Mouse (Mus musculus) embryonic facial prominence, embryonic 13.5 days (tissue): Measurements from ENCODE around the gene Gm45234. TPM values are rescaled to one million over a fixed set of nuclear protein-coding genes. Genes with fewer than 3 reads are reported as not detected.
A peak's percentile ranks its signal among the peaks of the same experiment; 100 is the strongest.

Source experiments
- ATAC-seq: fragments of 200-750 bp; cut with Nextera tagmentation; 2 replicates; pipeline ENCODE4 v1.8.0; 2017; ENCODE audit warnings: low read depth; ENCODE audit not compliant: insufficient number of reproducible peaks, insufficient read depth, low FRiP score, low TSS enrichment
- H3K27ac ChIP-seq: fragments of 300-500 bp; sonication (generic); 2 replicates; pipeline ENCODE4 v1.5.1; 2015; ENCODE audit warnings: moderate library complexity, mild to moderate bottlenecking, inconsistent platforms
- H3K27me3 ChIP-seq: fragments of 300-500 bp; sonication (generic); 2 replicates; pipeline ENCODE4 v1.6.1; 2015; ENCODE audit warnings: mild to moderate bottlenecking, inconsistent platforms
- H3K36me3 ChIP-seq: fragments of 300-500 bp; sonication (generic); 2 replicates; pipeline ENCODE4 v1.6.1; 2015; ENCODE audit warnings: mild to moderate bottlenecking, inconsistent platforms
- H3K4me1 ChIP-seq: fragments of 300-500 bp; sonication (generic); 2 replicates; pipeline ENCODE4 v1.6.1; 2015; ENCODE audit warnings: inconsistent platforms
- H3K4me2 ChIP-seq: fragments of 300-500 bp; sonication (generic); 2 replicates; pipeline ENCODE4 v1.6.1; 2015; ENCODE audit warnings: moderate library complexity, mild to moderate bottlenecking, inconsistent platforms
- H3K4me3 ChIP-seq: fragments of 300-500 bp; sonication (generic); 2 replicates; pipeline ENCODE4 v1.5.1; 2015; ENCODE audit warnings: mild to moderate bottlenecking, inconsistent platforms
- H3K9ac ChIP-seq: fragments of 300-500 bp; sonication (generic); 2 replicates; pipeline ENCODE4 v1.6.1; 2015; ENCODE audit warnings: mild to moderate bottlenecking, inconsistent platforms
- H3K9me3 ChIP-seq: fragments of 300-500 bp; sonication (generic); 2 replicates; pipeline ENCODE4 v1.6.1; 2016; ENCODE audit warnings: inconsistent platforms
- WGBS: fragments of 180-500 bp; shearing (Covaris S2); methylation state at CpG from one replicate; pipeline ENCODE4 v1.1.7; 2015; ENCODE audit warnings: mixed read lengths; 5-methylcytosine and 5-hydroxymethylcytosine counted together
- polyA plus RNA-seq: library from polyadenylated mRNA; unstranded; fragments of >200 nt; fragmentation: Nextera tagmentation; extraction: Ambion mirVana; gene quantifications from 2 replicates; pipeline ENCODE4 v1.2.1, GENCODE M21; 2015

Gene Gm45234
- polyA plus RNA-seq, 1 experiment from 2014 or later: not detected

DNA sequence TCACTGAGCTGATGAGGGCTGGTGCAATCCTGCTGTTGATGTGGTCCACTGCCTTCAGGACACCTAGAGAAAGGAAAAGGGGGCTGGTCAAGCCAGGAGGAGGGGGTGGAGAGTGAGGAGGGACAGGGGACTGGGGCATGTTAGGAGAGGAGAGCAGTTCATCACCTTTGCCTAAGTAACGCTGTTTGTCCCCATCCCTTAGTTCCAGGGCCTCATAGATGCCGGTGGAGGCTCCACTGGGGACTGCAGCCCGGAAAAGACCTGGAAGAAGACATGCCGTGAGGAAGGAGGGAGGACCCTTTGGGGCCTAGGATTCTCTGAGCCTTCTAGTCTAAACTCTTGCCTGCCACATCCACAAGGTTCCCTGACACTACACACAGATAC is 11.7 kb upstream of the Gm45234 start:
- Histone ChIP-seq H3K36me3 (0 out of 2 replicates have a peak, but pooled peaks cover 4% of the 10 kb centered on the region), H3K4me1 (peaks cover 30% of the 10 kb centered on the region), H3K27ac (no peak overlapping the region), H3K9me3 (no peaks in the 10 kb centered on the region), H3K27me3 (peaks cover 16% of the 10 kb centered on the region), H3K9ac (peak overlapping the region; percentile 36; the same call in 1 of the 2 replicates), H3K4me3 (no peak overlapping the region; the same call in 1 of the 2 replicates), H3K4me2 (peak overlapping the region; percentile 92)
- WGBS: 33% methylated on average over 4 of the region's 4 CpGs
- no peak for ATAC-seq

DNA sequence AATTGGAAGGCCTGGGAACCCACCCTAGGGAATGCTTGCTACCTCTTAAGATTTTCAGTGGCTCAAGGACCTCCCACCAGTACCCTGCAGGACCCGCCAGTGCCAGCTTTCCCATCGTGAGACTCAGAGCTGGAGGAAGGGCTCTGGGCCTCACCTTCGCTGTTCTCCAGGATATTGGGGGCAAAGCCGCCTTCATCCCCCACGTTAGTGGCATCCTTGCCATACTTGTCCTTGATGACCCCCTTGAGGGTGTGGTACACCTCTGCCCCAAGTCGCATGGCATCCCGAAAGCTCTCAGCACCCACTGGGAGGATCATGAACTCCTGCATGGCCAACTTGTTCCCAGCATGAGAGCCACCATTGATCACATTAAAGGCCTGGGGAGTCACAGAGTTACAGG is 10.1 kb upstream of the Gm45234 start:
- no peaks in the 10 kb centered on the region for H3K9me3 ChIP-seq
- H3K27me3 ChIP-seq: peaks cover 16% of the 10 kb centered on the region
- WGBS: 77% methylated on average over 7 of the region's 7 CpGs
- H3K9ac ChIP-seq: no peak overlapping the region
- H3K4me1 ChIP-seq: peaks cover 30% of the 10 kb centered on the region
- no peak for ATAC-seq
- H3K4me2 ChIP-seq: no peak overlapping the region
- no peak overlapping the region for H3K4me3 ChIP-seq
- H3K27ac ChIP-seq: no peak overlapping the region
- 0 out of 2 replicates have a peak, but pooled peaks cover 4% of the 10 kb centered on the region for H3K36me3 ChIP-seq

GRCm38 (mm10) chr6:124759259-124759658 is 3.4 kb upstream of the Gm45234 start:
- peak overlapping the region; percentile 99 for H3K27ac ChIP-seq
- H3K27me3 ChIP-seq: no peaks in the 10 kb centered on the region
- H3K4me1 ChIP-seq: peaks cover 35% of the 10 kb centered on the region
- H3K4me3 ChIP-seq: peak overlapping the region; percentile 76; the same call in 1 of the 2 replicates
- 3% methylated on average over 5 of the region's 5 CpGs for WGBS
- H3K9me3 ChIP-seq: no peaks in the 10 kb centered on the region
- H3K36me3 ChIP-seq: no peaks in the 10 kb centered on the region
- H3K9ac ChIP-seq: peak overlapping the region; percentile 97; the same call in 1 of the 2 replicates
- no peak for ATAC-seq
- peak overlapping the region; percentile 68 for H3K4me2 ChIP-seq

GRCm38 (mm10) chr6:124758849-124759232 is 3.0 kb upstream of the Gm45234 start:
- Histone ChIP-seq H3K36me3 (no peaks in the 10 kb centered on the region), H3K9me3 (no peaks in the 10 kb centered on the region), H3K27ac (peak overlapping the region; percentile 99), H3K9ac (peak overlapping the region; percentile 97; the same call in 1 of the 2 replicates), H3K27me3 (no peaks in the 10 kb centered on the region), H3K4me3 (peak overlapping the region; percentile 76), H3K4me2 (peak overlapping the region; percentile 68), H3K4me1 (peaks cover 39% of the 10 kb centered on the region)
- ATAC-seq: no peak
- 37% methylated on average over 2 of the region's 2 CpGs for whole genome bisulfite sequencing

DNA sequence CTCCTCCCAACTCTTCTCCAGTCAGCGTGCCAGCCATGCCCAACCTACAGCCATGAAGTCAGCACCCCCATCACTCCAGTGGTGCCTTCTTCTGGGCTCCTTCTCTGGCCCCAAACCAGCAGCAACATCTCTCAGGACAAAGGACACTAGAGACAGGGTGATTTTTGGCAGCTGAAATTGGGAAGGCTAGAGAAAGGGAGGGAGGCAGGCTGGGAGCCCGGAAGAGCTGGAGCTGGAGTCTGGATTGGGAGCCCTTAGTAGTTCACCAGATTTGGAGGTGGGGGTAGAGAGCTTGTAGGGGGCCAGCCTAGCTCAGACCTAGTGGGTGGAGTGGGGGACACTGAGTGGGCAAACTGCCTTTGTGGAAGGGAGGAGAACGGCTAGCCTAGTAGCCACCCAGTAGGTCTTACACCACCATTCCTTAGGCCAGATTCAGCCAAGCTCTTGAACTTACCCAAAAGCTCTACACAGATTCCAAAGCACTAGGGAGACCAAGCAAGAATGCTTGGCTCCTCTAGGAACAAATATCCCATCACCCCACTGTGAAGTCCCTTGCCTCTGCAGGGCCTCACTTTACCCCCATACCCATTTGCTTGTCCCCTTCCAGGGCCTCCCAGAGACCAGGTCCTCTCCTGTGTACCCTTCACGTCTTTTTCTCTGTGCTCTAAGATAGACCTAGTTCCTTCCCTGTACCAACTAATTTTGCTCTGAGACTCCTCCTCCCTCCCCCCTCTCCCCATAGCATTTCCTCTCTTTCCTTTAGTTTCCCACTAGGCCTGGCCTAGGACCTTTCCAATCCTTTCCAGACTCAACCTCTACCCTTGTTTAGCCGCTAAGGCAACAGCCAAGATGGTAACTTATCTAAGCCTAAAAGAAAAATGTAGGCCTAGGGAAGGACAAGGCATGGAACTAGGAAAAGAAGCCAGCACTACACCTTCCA is 2.4 kb upstream of the Gm45234 start:
- Histone ChIP-seq H3K4me2 (peak overlapping the region; percentile 68), H3K27me3 (no peaks in the 10 kb centered on the region), H3K4me3 (peak overlapping the region; percentile 76), H3K9me3 (no peaks in the 10 kb centered on the region), H3K27ac (peak overlapping the region; percentile 99), H3K9ac (peak overlapping the region; percentile 97), H3K36me3 (0 out of 2 replicates have a peak, but pooled peaks cover 3% of the 10 kb centered on the region), H3K4me1 (peaks cover 46% of the 10 kb centered on the region)
- 27% methylated on average over 5 of the region's 5 CpGs for WGBS
- no peak for ATAC-seq

GRCm38 (mm10) chr6:124757351-124757880 is 1.6 kb upstream of the Gm45234 start:
- peak overlapping the region; percentile 97 for H3K9ac ChIP-seq
- no peaks in the 10 kb centered on the region for H3K27me3 ChIP-seq
- 1% methylated on average over 5 of the region's 5 CpGs for whole genome bisulfite sequencing
- peaks cover 52% of the 10 kb centered on the region for H3K4me1 ChIP-seq
- peak overlapping the region; percentile 68 for H3K4me2 ChIP-seq
- peaks cover 9% of the 10 kb centered on the region; the same call in 1 of the 2 replicates for H3K36me3 ChIP-seq
- H3K4me3 ChIP-seq: peak overlapping the region; percentile 76
- ATAC-seq: no peak
- H3K27ac ChIP-seq: peak overlapping the region; percentile 99
- no peaks in the 10 kb centered on the region for H3K9me3 ChIP-seq

- Histone ChIP-seq H3K4me2 (peak overlapping the region; percentile 68), H3K9ac (peak overlapping the region; percentile 97), H3K4me1 (peaks cover 52% of the 10 kb centered on the region), H3K4me3 (peak overlapping the region; percentile 76), H3K36me3 (peaks cover 14% of the 10 kb centered on the region; the same call in 1 of the 2 replicates), H3K27ac (peak overlapping the region; percentile 99), H3K9me3 (no peaks in the 10 kb centered on the region), H3K27me3 (no peaks in the 10 kb centered on the region)
- peak; percentile 70 for ATAC-seq
- under 1% methylated on average over 51 of the region's 54 CpGs for WGBS
Observed at GRCm38 (mm10) chr6:124756652-124757350, 980 bp upstream of the Gm45234 start.

GRCm38 (mm10) chr6:124755306-124755705 is 515 bp downstream of the Gm45234 start:
- Histone ChIP-seq H3K9ac (peak overlapping the region; percentile 97), H3K4me1 (peaks cover 52% of the 10 kb centered on the region), H3K4me2 (peak overlapping the region; percentile 68), H3K36me3 (peaks cover 14% of the 10 kb centered on the region; the same call in 1 of the 2 replicates), H3K27me3 (no peaks in the 10 kb centered on the region), H3K27ac (peak overlapping the region; percentile 99), H3K9me3 (no peaks in the 10 kb centered on the region), H3K4me3 (peak overlapping the region; percentile 76)
- 3% methylated on average over 3 of the region's 3 CpGs for WGBS
- ATAC-seq: no peak

GRCm38 (mm10) chr6:124753861-124754260 is 2.0 kb downstream of the Gm45234 start:
- Histone ChIP-seq H3K4me2 (peak overlapping the region; percentile 68; the same call in 1 of the 2 replicates), H3K36me3 (peaks cover 28% of the 10 kb centered on the region), H3K9ac (no peak overlapping the region), H3K27ac (no peak overlapping the region), H3K4me3 (no peak overlapping the region), H3K27me3 (no peaks in the 10 kb centered on the region), H3K4me1 (peaks cover 45% of the 10 kb centered on the region), H3K9me3 (no peaks in the 10 kb centered on the region)
- WGBS: 84% methylated on average over 2 of the region's 2 CpGs
- ATAC-seq: no peak

- ATAC-seq: no peak
- no peak overlapping the region for H3K4me3 ChIP-seq
- H3K27ac ChIP-seq: no peak overlapping the region
- H3K9ac ChIP-seq: no peak overlapping the region
- H3K4me2 ChIP-seq: no peak overlapping the region
- WGBS: 88% methylated on average over 8 of the region's 8 CpGs
- H3K4me1 ChIP-seq: peaks cover 48% of the 10 kb centered on the region
- H3K36me3 ChIP-seq: peaks cover 54% of the 10 kb centered on the region
- no peaks in the 10 kb centered on the region for H3K27me3 ChIP-seq
- H3K9me3 ChIP-seq: no peaks in the 10 kb centered on the region
Observed at GRCm38 (mm10) chr6:124750405-124750804, 5.4 kb downstream of the Gm45234 start.
